Mouse (Mus musculus) stomach, postnatal 0 days (tissue): ENCODE results near the gene Msi1. TPM values are rescaled to one million over a fixed set of nuclear protein-coding genes. Genes with fewer than 3 reads are reported as not detected.

Experiments
- ATAC-seq: fragments of 200-750 bp; cut with Nextera tagmentation; 2 replicates; pipeline ENCODE4 v1.8.0; 2017; ENCODE audit not compliant: low FRiP score, low TSS enrichment
- DNase-seq: peaks from one replicate; pipeline ENCODE4 v3.0.0-alpha.2; 2016; ENCODE audit warnings: low spot score
- H3K27ac ChIP-seq: fragments of 300-500 bp; sonication (generic); replicated peaks from 2 replicates; pipeline ENCODE4 v1.5.1; 2014; ENCODE audit warnings: mild to moderate bottlenecking, control low read depth
- H3K27me3 ChIP-seq: fragments of 300-500 bp; sonication (generic); 2 replicates; pipeline ENCODE4 v1.6.1; 2014; ENCODE audit warnings: low read length; ENCODE audit not compliant: control insufficient read depth, insufficient read depth
- H3K36me3 ChIP-seq: fragments of 300-500 bp; sonication (generic); 2 replicates; pipeline ENCODE4 v1.6.1; 2014; ENCODE audit warnings: low read length, mixed read lengths; ENCODE audit not compliant: control insufficient read depth, insufficient read depth
- H3K4me1 ChIP-seq: fragments of 300-500 bp; sonication (generic); replicated peaks from 2 replicates; pipeline ENCODE4 v1.6.1; 2014; ENCODE audit warnings: antibody characterized with exemption; ENCODE audit not compliant: control insufficient read depth, insufficient read depth
- H3K4me2 ChIP-seq: fragments of 300-500 bp; sonication (generic); replicated peaks from 2 replicates; pipeline ENCODE4 v1.6.1; 2014; ENCODE audit warnings: low read depth, mild to moderate bottlenecking, control low read depth, moderate library complexity
- H3K4me3 ChIP-seq: fragments of 300-500 bp; sonication (generic); 2 replicates; pipeline ENCODE4 v1.5.1; 2014; ENCODE audit warnings: low read depth, low read length, control low read depth
- H3K9ac ChIP-seq: fragments of 300-500 bp; sonication (generic); 2 replicates; pipeline ENCODE4 v1.6.1; 2014; ENCODE audit warnings: mild to moderate bottlenecking, low read length, control low read depth, mixed read lengths
- H3K9me3 ChIP-seq: fragments of 300-500 bp; sonication (generic); 2 replicates; pipeline ENCODE4 v1.6.1; 2016; ENCODE audit warnings: low read length; ENCODE audit not compliant: control insufficient read depth
- CTCF ChIP-seq: IDR thresholded peaks from 2 replicates; pipeline ENCODE4 v1.5.1; 2016; ENCODE audit warnings: antibody characterized with exemption, low read depth, mild to moderate bottlenecking, moderate library complexity
- EP300 ChIP-seq: optimal IDR thresholded peaks from 2 replicates; pipeline ENCODE3; 2016; ENCODE audit warnings: antibody characterized with exemption
- WGBS: fragments of 180-500 bp; shearing (Covaris S2); extraction: QIAGEN DNeasy Blood & Tissue Kit; methylation state at CpG from one replicate; pipeline ENCODE4 v1.1.7; 2014; 5-methylcytosine and 5-hydroxymethylcytosine counted together
- polyA plus RNA-seq: library from polyadenylated mRNA; unstranded; fragments of >200 nt; fragmentation: Nextera tagmentation; extraction: Ambion mirVana; gene quantifications from 2 replicates; pipeline ENCODE4 v1.2.1, GENCODE M21; 2015

Gene Msi1
- polyA plus RNA-seq, 1 experiment from 2014 or later, result 3.2 TPM

DNA sequence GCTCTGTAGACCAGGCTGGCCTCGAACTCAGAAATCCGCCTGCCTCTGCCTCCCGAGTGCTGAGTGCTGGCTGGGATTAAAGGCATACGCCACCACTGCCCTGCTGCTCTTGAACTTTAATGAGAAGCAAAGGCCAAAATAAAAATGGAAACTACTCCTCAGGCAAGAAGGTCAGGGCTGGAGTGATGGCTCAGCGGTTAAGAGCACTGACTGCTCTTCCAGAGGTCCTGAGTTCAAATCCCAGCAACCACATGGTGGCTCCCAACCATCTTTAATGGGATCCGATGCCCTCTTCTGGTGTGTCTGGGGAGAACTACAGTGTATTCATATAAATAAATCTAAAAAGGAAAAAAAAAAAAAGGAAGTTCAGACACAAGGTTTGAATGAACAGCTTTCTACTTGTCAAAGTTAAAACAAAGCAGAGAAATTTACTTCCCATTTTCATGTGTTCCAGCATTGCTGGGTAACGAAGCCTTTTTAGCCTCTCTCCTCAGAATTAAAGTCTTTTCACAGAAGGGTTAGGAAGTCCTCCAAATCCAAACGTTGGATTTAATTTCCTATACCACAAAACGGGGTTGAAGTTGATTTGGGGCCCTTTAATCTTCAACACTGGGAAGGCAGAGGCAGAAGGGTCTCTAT is 58.7 kb downstream of the Msi1 start:
- H3K27ac ChIP-seq, result no peak overlapping the region

DNA sequence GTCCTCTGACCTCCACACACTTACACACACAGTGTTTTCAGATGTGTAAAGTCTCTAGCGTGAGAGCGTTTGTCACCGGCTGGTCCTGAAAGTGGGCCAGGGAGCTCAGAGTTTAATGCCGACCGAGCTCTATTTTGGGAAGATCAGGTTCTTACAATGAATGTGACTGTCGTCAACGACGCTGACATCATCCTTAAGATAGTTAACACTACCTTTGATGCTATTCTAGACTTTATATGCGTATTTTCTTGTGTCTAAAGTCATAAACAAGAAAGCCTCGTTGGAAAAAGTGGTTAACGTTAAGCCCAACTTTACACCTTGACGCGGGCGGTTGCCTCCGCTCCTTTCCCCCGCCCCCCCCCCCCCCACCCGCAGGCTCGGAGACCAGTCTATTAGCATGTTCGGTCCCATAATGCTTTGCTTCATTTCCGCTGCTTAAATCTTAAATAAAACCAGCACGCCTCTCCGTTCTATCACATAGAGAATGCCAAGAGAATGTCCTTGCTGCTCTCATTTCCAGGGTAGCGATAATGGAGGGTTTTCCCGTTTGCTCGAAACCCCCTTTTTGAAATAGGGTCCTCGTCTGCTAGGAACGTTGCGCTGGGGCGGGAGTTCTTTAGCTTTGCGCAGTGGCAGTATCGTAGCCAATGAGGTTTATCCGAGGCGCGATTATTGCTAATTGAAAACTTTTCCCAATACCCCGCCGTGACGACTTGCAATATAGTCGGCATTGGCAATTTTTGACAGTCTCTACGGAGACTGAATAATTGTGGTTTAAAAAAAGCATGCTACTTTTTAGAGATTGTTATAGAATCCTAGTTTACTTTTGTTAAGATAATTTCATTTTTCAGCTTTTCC is 59.7 kb downstream of the Msi1 start:
- Histone ChIP-seq H3K4me1 (no peaks in the 10 kb centered on the region), H3K27me3 (no peaks in the 10 kb centered on the region), H3K9ac (peak overlapping the region; percentile 92), H3K4me3 (peak overlapping the region; percentile 41), H3K4me2 (peak overlapping the region; percentile 55), H3K36me3 (no peaks in the 10 kb centered on the region), H3K27ac (peak overlapping the region; percentile 100), H3K9me3 (no peaks in the 10 kb centered on the region)
- DNase-seq (peak; percentile 75), ATAC-seq (peak; percentile 66)
- TF ChIP-seq EP300 (no peak), CTCF (no peak)
- under 1% methylated on average over 38 of the region's 39 CpGs for WGBS

More for the DNA sequence above, 58.7 kb downstream of the Msi1 start:
- TF ChIP-seq EP300 (no peak), CTCF (peak; percentile 14; the same call in 1 of the 2 replicates)
- H3K4me3 ChIP-seq, result no peak overlapping the region
- no peaks in the 10 kb centered on the region for H3K27me3 ChIP-seq
- no peaks in the 10 kb centered on the region for H3K9me3 ChIP-seq
- H3K36me3 ChIP-seq, result no peaks in the 10 kb centered on the region
- no peak overlapping the region for H3K9ac ChIP-seq
- no peak for ATAC-seq
- no peak for DNase-seq
- 76% methylated on average over 9 of the region's 9 CpGs for WGBS
- H3K4me1 ChIP-seq, result no peaks in the 10 kb centered on the region
- H3K4me2 ChIP-seq, result no peak overlapping the region

DNA sequence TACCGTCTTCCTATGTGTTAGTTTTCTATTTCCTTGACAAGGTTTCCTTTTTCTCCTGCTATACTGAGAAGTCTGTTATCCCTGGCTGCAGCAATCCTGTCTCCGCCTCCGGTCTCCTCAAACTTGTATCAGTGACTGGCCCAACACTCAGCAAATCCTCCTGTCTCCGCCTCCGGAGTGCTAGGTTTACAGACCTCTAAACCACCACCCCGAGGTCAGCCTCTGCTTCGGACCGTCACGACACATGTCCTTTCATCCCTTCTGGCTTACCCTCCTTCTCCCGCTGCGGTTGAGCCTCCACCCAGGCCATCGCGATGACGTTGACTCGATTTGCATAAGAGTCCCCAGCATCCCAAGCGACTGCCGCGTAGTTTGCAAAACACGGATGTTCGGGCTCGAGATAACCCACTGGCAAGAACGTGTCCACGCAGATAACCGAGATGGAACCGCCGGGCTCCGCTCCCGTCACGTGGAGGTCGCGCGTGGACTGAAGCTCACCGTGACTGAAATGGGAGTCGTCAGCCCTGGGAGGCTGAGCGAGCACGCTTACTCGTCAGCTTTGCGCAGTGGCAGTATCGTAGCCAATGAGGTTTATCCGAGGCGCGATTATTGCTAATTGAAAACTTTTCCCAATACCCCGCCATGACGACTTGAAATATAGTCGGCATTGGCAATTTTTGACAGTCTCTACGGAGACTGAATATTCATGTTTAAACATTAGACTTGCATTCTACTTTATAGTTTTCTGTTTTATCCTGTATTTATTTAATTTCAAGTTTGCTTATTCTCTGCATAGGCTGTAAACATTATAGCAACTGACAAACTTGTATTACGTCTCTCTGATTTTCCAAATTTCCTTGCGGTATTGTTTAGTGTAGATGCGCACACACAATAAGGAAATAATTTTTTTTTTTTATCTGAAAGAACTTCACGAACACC is 60.6 kb downstream of the Msi1 start:
- WGBS, result under 1% methylated on average over 50 of the region's 50 CpGs
- peak overlapping the region; percentile 41 for H3K4me3 ChIP-seq

DNA sequence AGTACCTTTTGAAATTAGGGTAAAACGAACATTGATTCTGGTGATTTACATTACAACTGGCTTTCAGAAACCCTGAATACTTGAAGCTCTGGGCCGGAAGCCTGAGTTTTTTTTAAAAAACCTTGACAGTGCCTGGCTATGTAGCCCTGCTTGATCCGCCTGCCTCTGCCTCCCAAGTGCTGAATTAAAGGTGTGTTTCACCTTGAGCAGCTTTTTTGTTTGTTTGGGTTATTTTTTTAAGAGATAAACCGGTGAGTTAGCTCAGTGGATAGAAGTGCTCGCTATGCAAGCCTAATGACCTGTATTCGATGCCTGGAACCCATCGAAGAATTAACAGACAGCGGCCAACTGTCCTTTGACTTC is 61.2 kb downstream of the Msi1 start:
- Histone ChIP-seq H3K9ac (no peak overlapping the region), H3K9me3 (no peaks in the 10 kb centered on the region), H3K27me3 (no peaks in the 10 kb centered on the region), H3K27ac (no peak overlapping the region), H3K4me1 (no peaks in the 10 kb centered on the region), H3K4me2 (no peak overlapping the region; the same call in 1 of the 2 replicates), H3K36me3 (no peaks in the 10 kb centered on the region), H3K4me3 (no peak overlapping the region)
- ATAC-seq (no peak), DNase-seq (no peak)
- TF ChIP-seq EP300 (no peak), CTCF (no peak)
- 10% methylated on average over 8 of the region's 8 CpGs for WGBS

More for the DNA sequence above, 60.6 kb downstream of the Msi1 start:
- no peaks in the 10 kb centered on the region for H3K36me3 ChIP-seq
- TF ChIP-seq EP300, result peak; percentile 74
- TF ChIP-seq CTCF, result no peak
- peak overlapping the region; percentile 55 for H3K4me2 ChIP-seq
- no peaks in the 10 kb centered on the region for H3K9me3 ChIP-seq
- DNase-seq, result peak; percentile 86
- H3K27ac ChIP-seq, result peak overlapping the region; percentile 100
- H3K4me1 ChIP-seq, result no peaks in the 10 kb centered on the region
- peak; percentile 84 for ATAC-seq
- H3K27me3 ChIP-seq, result no peaks in the 10 kb centered on the region
- H3K9ac ChIP-seq, result peak overlapping the region; percentile 92

DNA sequence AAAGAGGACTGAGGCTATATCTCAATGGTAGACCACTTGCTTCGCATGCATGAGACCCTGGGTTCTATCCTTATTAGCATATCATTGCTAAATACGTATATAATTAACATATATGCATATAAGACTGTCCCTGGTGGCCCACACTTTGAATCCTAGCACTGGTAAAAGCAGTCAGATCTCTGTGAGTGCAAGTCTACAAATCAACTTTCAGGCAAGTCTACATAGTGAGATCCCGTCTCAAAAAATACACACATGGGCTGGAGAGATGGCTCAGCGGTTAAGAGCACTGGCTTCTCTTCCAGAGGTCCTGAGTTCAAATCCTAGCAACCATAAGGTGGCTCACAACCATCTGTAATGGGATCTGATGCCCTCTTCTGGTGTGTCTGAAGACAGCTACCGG is 61.7 kb downstream of the Msi1 start:
- no peaks in the 10 kb centered on the region for H3K4me1 ChIP-seq
- H3K9me3 ChIP-seq, result no peaks in the 10 kb centered on the region
- DNase-seq, result no peak
- ATAC-seq, result no peak
- no peak overlapping the region for H3K27ac ChIP-seq
- WGBS, result 29% methylated on average over 5 of the region's 5 CpGs
- H3K4me3 ChIP-seq, result no peak overlapping the region
- TF ChIP-seq EP300, result no peak
- peak; percentile 15; the same call in 1 of the 2 replicates for TF ChIP-seq CTCF
- H3K4me2 ChIP-seq, result 0 out of 2 replicates have a peak overlapping the region, but pooled peaks have one; percentile 57
- no peaks in the 10 kb centered on the region for H3K36me3 ChIP-seq
- no peaks in the 10 kb centered on the region for H3K27me3 ChIP-seq
- H3K9ac ChIP-seq, result no peak overlapping the region
